Mouse (Mus musculus): ENCODE measurements around the gene Gucy2g. TPM values are rescaled to one million over a fixed set of nuclear protein-coding genes. Genes with fewer than 3 reads are reported as not detected.

The Gucy2g gene
- total and polyA plus RNA-seq, 3 experiments, result not detected

- Histone ChIP-seq H3K4me3 (replicated peaks in 1 of 3; ENCODE audit: low read depth in 2 of 3, low read length in 2 of 3, poor library complexity in 1 of 3) (no peak overlapping the region), H3K4me2 (ENCODE audit: insufficient read depth, low read depth, poor library complexity, severe bottlenecking) (no peak overlapping the region), H3K27ac (ENCODE audit: insufficient read depth, low read depth) (no peak overlapping the region), H3K4me1 (ENCODE audit: control insufficient read depth in 1 of 2, insufficient read depth in 2 of 2) (peaks cover 5 to 17% of the 10 kb centered on the region in 2 experiments), H3K9me3 (replicated peaks; ENCODE audit: low read length) (no peaks in the 10 kb centered on the region), H3K79me2 (replicated peaks; ENCODE audit: control insufficient read depth, extremely low read depth, insufficient read depth, poor library complexity, severe bottlenecking) (no peaks in the 10 kb centered on the region), H3K27me3 (replicated peaks) (no peaks in the 10 kb centered on the region), H3K36me3 (replicated peaks in 1 of 2; ENCODE audit: control insufficient read depth in 1 of 2, insufficient read depth in 1 of 2, low read length in 1 of 2) (no peaks in the 10 kb centered on the region), H3K9ac (ENCODE audit: insufficient read depth, low read depth) (no peak overlapping the region)
- in situ Hi-C loops (cut with MboI; ENCODE audit: low pct_ligation_motif_present, low pct_unique_long_range_greater_than_20kb, low sequenced_read_pairs) (no loop called here), dilution Hi-C loops (cut with MboI; ENCODE audit: extremely low pct_ligation_motif_present, extremely low pct_unique_long_range_greater_than_20kb, low sequenced_read_pairs) (no loop called here)
- TF ChIP-seq MXI1 (IDR thresholded peaks at IDR 0.05; ENCODE audit: low read depth, low read length) (no peak), JUND (conservative IDR thresholded peaks at IDR 0.05; ENCODE audit: low read depth, low read length) (no peak), GABPA (IDR thresholded peaks at IDR 0.05; ENCODE audit: insufficient replicate concordance, low read depth, low read length) (no peak), USF2 (conservative IDR thresholded peaks at IDR 0.05; ENCODE audit: low read depth, low read length) (no peak), POLR2AphosphoS2 (IDR thresholded peaks at IDR 0.05; ENCODE audit: low read depth, low read length) (no peak), POLR2A (IDR thresholded peaks at IDR 0.05; ENCODE audit: low read depth, low read length) (no peak), ELF1 (IDR thresholded peaks at IDR 0.05; ENCODE audit: low read depth, low read length) (no peak), SMC3 (IDR thresholded peaks at IDR 0.05; ENCODE audit: low read depth, low read length) (no peak), KAT2A (IDR thresholded peaks at IDR 0.05; ENCODE audit: insufficient replicate concordance, low read length) (no peak), HCFC1 (IDR thresholded peaks at IDR 0.05; ENCODE audit: low read depth, low read length) (no peak), RAD21 (IDR thresholded peaks at IDR 0.05; ENCODE audit: low read depth, low read length) (no peak)
- DNase-seq (ENCODE audit: extremely low read depth), result no peak
These were observed 27.3 kb downstream of the Gucy2g start for GRCm38 (mm10) chr19:55213617-55214340.

- TF ChIP-seq EP300 (IDR thresholded peaks at IDR 0.05; ENCODE audit: low read length) (no peak), ZMIZ1 (IDR thresholded peaks at IDR 0.05; ENCODE audit: low read depth, low read length) (no peak), NELFE (IDR thresholded peaks at IDR 0.05; ENCODE audit: low read depth, low read length) (no peak), ZNF384 (IDR thresholded peaks at IDR 0.05; ENCODE audit: low read depth, low read length) (no peak), USF1 (IDR thresholded peaks at IDR 0.05; ENCODE audit: low read depth, low read length) (no peak), NRF1 (IDR thresholded peaks at IDR 0.05; ENCODE audit: low read depth, low read length) (no peak), UBTF (IDR thresholded peaks at IDR 0.05; ENCODE audit: low read depth, low read length) (no peak), MAX (IDR thresholded peaks at IDR 0.05; ENCODE audit: low read length) (no peak), MXI1 (IDR thresholded peaks at IDR 0.05; ENCODE audit: low read depth, low read length) (no peak), RCOR1 (conservative IDR thresholded peaks at IDR 0.05; ENCODE audit: low read depth, low read length) (no peak), GABPA (IDR thresholded peaks at IDR 0.05; ENCODE audit: insufficient replicate concordance, low read depth, low read length) (no peak), CTCF (conservative IDR thresholded peaks at IDR 0.05 in 1 of 2, IDR thresholded peaks at IDR 0.05 in 1 of 2; ENCODE audit: low read depth in 2 of 2, low read length in 2 of 2) (no peak), JUN (IDR thresholded peaks at IDR 0.05; ENCODE audit: insufficient read depth, low read depth, low read length) (no peak), MEF2A (IDR thresholded peaks at IDR 0.05; ENCODE audit: borderline replicate concordance, low read depth, low read length) (no peak), ZKSCAN1 (IDR thresholded peaks at IDR 0.05; ENCODE audit: borderline replicate concordance, low read depth, low read length) (no peak), USF2 (conservative IDR thresholded peaks at IDR 0.05; ENCODE audit: low read depth, low read length) (no peak), SMC3 (IDR thresholded peaks at IDR 0.05; ENCODE audit: low read depth, low read length) (no peak), SIN3A (IDR thresholded peaks at IDR 0.05; ENCODE audit: low read length) (no peak), RAD21 (IDR thresholded peaks at IDR 0.05; ENCODE audit: low read depth, low read length) (no peak), MYC (IDR thresholded peaks at IDR 0.05; ENCODE audit: low read depth, low read length) (no peak)
- in situ Hi-C loops (cut with MboI; ENCODE audit: low pct_ligation_motif_present, low pct_unique_long_range_greater_than_20kb, low sequenced_read_pairs), result no loop called here
- no peaks in the 10 kb centered on the region for H3K79me2 ChIP-seq (replicated peaks; ENCODE audit: control insufficient read depth, extremely low read depth, insufficient read depth, poor library complexity, severe bottlenecking)
- H3K27ac ChIP-seq (ENCODE audit: insufficient read depth, low read depth), result no peak overlapping the region
- dilution Hi-C loops (cut with MboI; ENCODE audit: extremely low pct_ligation_motif_present, extremely low pct_unique_long_range_greater_than_20kb, low sequenced_read_pairs), result no loop called here
- no peak overlapping the region for H3K4me2 ChIP-seq (ENCODE audit: insufficient read depth, low read depth, poor library complexity, severe bottlenecking)
- H3K4me1 ChIP-seq (ENCODE audit: control insufficient read depth in 1 of 2, insufficient read depth in 2 of 2), result no peaks in the 10 kb centered on the region
- H3K9me3 ChIP-seq (replicated peaks; ENCODE audit: low read length), result no peaks in the 10 kb centered on the region
- H3K9ac ChIP-seq (ENCODE audit: insufficient read depth, low read depth), result no peak overlapping the region
- DNase-seq (ENCODE audit: extremely low read depth), result no peak
- no peaks in the 10 kb centered on the region for H3K36me3 ChIP-seq (replicated peaks in 1 of 2; ENCODE audit: control insufficient read depth in 1 of 2, insufficient read depth in 1 of 2, low read length in 1 of 2)
- no peaks in the 10 kb centered on the region for H3K27me3 ChIP-seq (replicated peaks)
- no peak overlapping the region for H3K4me3 ChIP-seq (replicated peaks in 1 of 3; ENCODE audit: low read depth in 2 of 3, low read length in 2 of 3, poor library complexity in 1 of 3)
These were observed 29.3 kb downstream of the Gucy2g start for GRCm38 (mm10) chr19:55211698-55212097.

All from CH12.LX (cell line).